Mouse (Mus musculus): ENCODE data around the gene Mrpl40.

DNA sequence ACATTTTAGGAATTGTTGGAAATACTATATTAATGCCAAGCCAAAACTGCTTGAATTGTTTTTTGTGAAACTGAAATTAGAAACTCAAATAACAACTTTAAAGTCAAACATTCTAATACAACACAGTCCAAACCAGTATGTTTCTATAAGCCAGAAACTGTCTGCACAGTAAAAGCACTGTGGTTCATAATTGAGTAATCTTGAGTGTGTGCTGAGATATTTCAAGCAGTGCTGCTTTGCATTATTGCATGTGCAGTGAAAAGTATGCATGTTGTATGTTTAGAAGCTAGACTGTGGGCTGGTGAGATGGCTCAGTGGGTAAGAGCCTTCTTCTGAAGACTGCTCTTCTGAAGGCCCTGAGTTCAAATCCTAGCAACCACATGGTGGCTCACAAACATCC is 7.4 kb upstream of the Mrpl40 start:
- TF ChIP-seq CTCF (IDR thresholded peaks at IDR 0.05; ENCODE audit: low read depth) (no peak), EP300 (IDR thresholded peaks at IDR 0.05; ENCODE audit: low read depth) (no peak)
